Mouse (Mus musculus): ENCODE measurements around the gene Ggt5.

DNA sequence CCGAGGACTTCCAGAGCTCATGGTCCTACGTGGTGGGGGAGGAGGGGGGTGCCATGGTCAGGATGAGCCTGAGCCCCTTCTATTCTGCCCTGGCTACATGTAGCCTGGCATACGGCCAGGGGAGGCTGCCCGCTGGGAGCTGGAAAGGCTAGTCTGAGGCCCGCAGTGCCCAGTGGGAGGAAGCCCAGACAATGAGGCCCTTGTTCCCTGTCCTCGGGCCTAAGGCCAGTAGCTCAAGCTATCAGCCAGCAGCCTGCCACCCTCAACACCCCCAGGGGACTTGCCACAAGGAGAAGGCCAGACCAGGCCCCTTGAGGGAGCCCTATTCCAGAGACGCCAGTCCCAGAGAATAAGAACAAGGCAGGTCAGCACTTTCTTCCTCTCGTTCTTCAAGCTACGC lies 33.1 kb upstream of the Ggt5 start:
- TF ChIP-seq GATA1 (IDR thresholded peaks at IDR 0.05; ENCODE audit: low read length) (no peak), TAL1 (IDR thresholded peaks at IDR 0.05; ENCODE audit: low read length) (no peak)

Data from erythroblast, embryonic 14.5 days (primary cell).